Mouse (Mus musculus): ENCODE data around the gene Atn1. TPM values are rescaled to one million over a fixed set of nuclear protein-coding genes. Genes with fewer than 3 reads are reported as not detected.
A peak's percentile ranks its signal among the peaks of the same experiment; 100 is the strongest.

The Atn1 gene
- total RNA-seq, 2 experiments from 2014 or later, result 44.0 to 56.4 TPM

GRCm38 (mm10) chr6:124768704-124769044 lies 12.3 kb upstream of the Atn1 start:
- no peak for DNase-seq (ENCODE audit: low spot score)

GRCm38 (mm10) chr6:124767920-124768703 lies 11.8 kb upstream of the Atn1 start:
- no peak for DNase-seq (ENCODE audit: low spot score)

GRCm38 (mm10) chr6:124767536-124767919 lies 11.2 kb upstream of the Atn1 start:
- no peak for DNase-seq (ENCODE audit: low spot score)

GRCm38 (mm10) chr6:124765951-124766350 lies 9.6 kb upstream of the Atn1 start:
- no peak for DNase-seq (ENCODE audit: low spot score)

- peak; percentile 90 for DNase-seq (ENCODE audit: low spot score)
These were observed 2.9 kb upstream of the Atn1 start for GRCm38 (mm10) chr6:124759259-124759658.

- no peak for DNase-seq (ENCODE audit: low spot score)
These were observed 2.5 kb upstream of the Atn1 start for GRCm38 (mm10) chr6:124758849-124759232.

GRCm38 (mm10) chr6:124757909-124758848 lies 1.9 kb upstream of the Atn1 start:
- DNase-seq (ENCODE audit: low spot score), result peak; percentile 41

GRCm38 (mm10) chr6:124757351-124757880 lies 1.1 kb upstream of the Atn1 start:
- DNase-seq (ENCODE audit: low spot score), result no peak

- DNase-seq (ENCODE audit: low spot score), result peak; percentile 88
These were observed 477 bp upstream of the Atn1 start for GRCm38 (mm10) chr6:124756652-124757350.

GRCm38 (mm10) chr6:124755306-124755705 lies 1.0 kb downstream of the Atn1 start:
- DNase-seq (ENCODE audit: low spot score), result no peak

- no peak for DNase-seq (ENCODE audit: low spot score)
These were observed 2.5 kb downstream of the Atn1 start for GRCm38 (mm10) chr6:124753861-124754260.

GRCm38 (mm10) chr6:124750405-124750804 lies 5.9 kb downstream of the Atn1 start:
- no peak for DNase-seq (ENCODE audit: low spot score)

- DNase-seq (ENCODE audit: low spot score), result no peak
These were observed 9.4 kb downstream of the Atn1 start for GRCm38 (mm10) chr6:124746654-124747632.

GRCm38 (mm10) chr6:124746296-124746605 lies 10.1 kb downstream of the Atn1 start:
- DNase-seq (ENCODE audit: low spot score), result no peak

GRCm38 (mm10) chr6:124745490-124746295 lies 10.6 kb downstream of the Atn1 start:
- DNase-seq (ENCODE audit: low spot score), result peak; percentile 93

GRCm38 (mm10) chr6:124744755-124745321 lies 11.5 kb downstream of the Atn1 start:
- no peak for DNase-seq (ENCODE audit: low spot score)

GRCm38 (mm10) chr6:124743647-124744046 lies 12.7 kb downstream of the Atn1 start:
- DNase-seq (ENCODE audit: low spot score), result no peak

GRCm38 (mm10) chr6:124742839-124743514 lies 13.3 kb downstream of the Atn1 start:
- DNase-seq (ENCODE audit: low spot score), result no peak

GRCm38 (mm10) chr6:124741842-124742241 lies 14.5 kb downstream of the Atn1 start:
- DNase-seq (ENCODE audit: low spot score), result no peak

All from gastrocnemius, adult 18-20 months (tissue).